Mouse (Mus musculus): ENCODE measurements around the gene Cenpu. TPM values are rescaled to one million over a fixed set of nuclear protein-coding genes. Genes with fewer than 3 reads are reported as not detected.

Cenpu gene
- polyA plus RNA-seq, 3 experiments from 2014 or later: 8.1 to 18.0 (median 9.1) TPM

DNA sequence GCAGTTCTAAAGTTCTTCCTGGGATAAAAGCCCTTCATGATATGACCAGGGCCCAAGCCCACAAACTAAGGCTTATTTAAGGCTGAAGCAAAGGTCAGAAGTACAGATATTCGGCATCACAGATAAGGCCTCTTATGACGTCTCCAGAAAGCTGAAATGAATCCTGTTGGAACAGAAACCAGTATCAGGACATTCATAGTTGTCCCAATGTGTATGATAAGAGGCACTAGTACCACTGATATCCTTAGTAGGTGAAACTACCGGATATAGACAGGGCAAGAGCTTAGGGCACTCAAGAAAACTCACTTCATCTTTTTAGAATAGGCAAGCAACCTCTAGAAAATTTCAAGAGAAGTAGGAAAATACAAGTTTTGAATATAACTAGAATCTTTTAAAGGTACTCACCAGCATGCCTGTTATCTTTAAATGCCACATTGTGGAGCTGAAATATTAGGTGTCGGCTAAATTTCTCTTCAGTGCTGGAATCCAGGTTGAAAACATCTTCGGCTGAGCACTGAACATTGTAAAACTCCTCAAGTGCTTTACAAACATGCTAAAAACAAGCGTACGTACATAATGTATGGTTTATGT, 47.6 kb downstream of the Cenpu start:
- ATAC-seq: no peak

DNA sequence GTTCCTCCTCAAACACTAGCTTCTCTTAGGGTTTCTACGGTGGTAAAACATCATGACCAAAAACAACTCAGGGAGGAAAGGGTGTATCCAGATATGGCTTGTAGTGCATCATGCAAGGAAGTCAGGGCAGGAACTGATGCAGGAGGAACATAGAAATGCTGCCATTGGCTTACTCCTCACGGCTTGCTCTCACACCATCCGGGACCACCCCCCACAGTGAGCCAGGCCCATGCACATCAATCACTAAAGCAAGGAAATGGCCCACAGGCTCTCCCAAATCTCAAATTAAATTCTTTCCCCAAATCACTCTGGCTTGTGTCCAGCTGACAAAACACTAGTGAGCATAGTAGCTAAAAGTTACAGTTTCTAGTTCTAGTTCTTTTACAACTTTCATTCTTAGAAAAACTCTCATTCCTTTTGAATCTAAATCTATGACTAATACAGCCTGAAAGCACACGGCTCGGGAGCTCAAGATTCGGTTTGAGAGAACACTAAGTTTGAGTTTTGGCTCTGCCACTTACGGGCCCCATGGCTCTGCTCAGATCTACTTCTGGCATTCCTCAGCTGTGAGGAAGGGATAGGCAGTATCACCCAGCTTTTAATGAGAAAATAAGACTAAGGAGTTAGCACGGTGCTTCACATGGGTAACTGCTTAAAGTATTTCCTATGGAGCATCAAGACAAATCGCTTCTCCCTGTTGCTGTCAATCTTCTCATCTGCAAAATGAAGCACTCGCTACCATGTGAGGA, 49.3 kb downstream of the Cenpu start:
- no peak for ATAC-seq

DNA sequence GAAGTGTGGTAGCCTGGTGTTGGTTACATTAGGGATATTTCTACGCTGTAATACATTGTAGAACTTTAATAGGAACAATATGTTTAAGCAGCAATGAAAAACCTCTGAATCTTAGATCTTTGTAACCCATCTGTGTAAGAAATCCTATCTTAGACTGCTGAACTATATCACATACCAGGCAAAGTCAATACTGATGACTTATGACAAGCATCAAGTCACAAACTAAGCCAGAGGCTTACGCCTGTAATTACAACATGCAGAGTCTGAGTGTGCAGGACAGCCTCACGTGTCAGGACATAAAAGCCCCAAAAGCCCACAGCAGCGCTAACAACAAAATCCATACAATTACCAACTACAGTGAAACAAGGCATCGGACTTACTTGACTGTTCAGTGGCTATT, 51.8 kb downstream of the Cenpu start:
- no peak for ATAC-seq

DNA sequence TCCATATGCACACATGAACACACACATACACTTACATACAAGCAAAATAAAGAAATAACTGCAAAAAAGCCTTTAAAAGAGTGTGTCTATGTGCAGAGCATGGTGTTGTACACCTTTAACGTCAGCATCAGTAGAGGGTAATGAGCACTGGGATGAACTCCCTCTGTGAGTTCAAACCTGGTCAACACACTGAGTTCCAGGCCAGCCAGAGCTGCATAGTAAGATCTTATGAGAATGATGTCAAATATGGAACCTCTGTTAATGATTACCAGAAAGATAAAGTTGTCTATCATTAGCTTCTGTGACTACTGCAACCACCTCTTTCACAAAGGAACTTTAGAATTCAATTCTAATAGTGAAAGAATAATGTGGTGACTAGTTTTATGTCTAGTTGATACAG, 55.1 kb downstream of the Cenpu start:
- no peak for ATAC-seq

DNA sequence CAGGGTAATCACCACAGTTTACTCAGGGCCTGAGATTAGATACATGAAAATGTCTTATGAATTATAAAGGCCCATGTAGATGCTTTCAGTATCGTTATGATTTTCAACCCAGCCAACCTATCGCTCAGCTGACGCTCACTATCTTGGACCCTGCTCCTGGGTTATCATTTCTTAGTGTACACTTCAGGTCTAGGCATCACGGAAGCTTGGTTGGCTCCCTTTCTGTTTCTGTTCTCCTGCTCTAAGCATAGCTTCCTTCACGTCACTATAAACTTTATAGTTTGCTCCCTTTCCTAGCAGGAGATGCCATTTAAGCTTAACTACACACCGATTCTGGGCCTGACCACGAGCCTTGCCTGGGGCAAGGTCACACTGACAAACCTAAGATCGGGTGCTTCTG, 59.7 kb downstream of the Cenpu start:
- no peak for ATAC-seq

DNA sequence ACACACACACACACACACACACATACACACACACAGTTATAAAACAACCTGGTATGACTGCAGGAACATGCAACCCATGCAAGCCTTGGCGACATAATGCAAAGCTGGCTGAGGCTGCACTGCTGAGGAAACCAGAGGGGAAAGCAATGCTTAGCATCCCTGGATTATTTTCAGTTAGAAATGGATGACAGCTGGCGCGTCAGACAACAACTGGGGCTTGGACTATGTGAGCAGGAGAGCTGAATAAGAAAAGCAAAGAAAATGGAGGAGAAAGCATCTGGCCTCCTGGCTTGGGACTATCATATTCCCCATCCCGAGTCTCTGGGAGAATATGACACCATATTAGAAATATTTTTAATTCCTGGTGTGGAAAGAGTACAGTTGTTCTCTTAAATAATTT, 61.1 kb downstream of the Cenpu start:
- no peak for ATAC-seq

DNA sequence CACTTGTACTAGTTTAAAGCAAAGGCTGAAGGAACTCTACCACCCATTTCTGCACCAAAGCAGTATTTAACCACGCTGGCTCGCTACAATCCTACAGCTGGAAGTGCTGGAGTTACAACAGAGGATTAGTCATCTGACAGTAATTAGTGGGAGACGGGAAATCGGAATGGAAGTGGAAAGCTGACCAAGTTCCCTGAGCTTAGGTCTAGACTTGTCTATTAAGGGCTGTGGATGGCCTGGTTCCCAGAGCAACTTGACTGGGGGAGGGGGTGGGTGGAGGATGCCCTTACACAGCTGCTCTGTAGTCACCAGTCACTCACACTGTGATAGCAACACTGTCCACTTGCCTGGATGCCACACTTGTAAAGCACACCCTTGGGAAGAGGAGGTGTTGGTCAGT, 61.5 kb downstream of the Cenpu start:
- ATAC-seq: no peak

DNA sequence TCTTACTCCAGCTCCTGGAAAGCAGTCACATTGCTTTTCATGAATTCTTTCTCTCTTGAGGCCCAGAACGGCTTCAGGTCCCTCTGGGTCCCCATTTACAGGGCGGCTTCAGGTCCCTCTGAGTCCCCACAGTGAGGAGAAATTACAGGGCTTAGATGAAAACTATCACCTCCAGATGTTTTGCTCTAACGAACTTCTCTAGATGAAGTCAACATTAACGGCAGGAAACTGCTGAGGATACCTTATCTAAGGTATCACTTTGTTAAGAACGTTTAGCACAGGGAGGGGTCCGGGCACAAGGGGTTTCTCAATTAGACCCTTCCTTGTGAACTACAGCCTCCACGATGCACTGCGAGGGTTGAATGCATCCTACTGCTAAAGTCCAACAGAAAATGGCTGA, 64.1 kb downstream of the Cenpu start:
- ATAC-seq: no peak

DNA sequence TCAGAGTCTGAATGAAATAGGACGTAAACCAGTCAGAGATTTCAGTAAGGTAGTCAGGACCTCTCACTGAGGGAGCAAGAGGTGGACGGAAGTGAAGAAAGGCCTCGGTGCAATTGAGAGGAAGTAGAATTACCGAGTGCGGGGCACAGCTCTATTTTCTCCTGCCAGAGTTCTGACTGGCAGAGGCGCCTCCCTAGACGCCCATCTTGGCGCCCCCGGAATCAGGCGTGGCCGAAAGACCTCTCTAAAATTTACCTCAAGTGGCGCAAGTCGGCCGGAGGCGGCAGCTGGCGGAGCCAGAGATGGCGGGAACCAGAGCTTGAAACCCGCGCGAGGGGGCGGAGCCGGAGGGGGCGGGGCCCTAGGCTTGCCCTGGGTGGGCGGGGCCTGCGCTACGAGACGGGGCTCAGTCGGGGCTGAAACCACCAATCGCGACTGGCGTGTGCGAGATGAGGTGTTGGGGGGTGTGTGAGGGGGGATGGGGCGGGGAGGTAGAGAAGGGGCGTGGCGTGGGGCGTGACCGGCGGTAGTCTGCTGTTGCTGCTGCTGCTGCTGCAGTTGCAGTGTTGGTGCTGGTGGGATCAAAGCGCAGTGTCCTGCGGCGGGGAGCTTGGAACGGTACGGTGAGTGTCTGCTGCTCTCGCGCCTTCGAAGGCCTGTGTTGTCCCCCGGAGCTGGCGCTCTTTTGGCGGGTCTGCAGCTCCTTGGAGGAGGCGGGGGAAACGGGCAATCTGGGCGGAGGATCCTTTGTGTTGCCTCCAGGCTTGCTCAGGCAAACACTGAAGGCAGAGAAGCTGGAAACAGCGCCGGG, 65.3 kb downstream of the Cenpu start, which contains the start of the genes Primpol and Casp3:
Gene Primpol (minus strand): TSS at position 334 of the 811 bp plus-strand sequence.
Gene Casp3 (plus strand): TSS at position 413 of the 811 bp plus-strand sequence.
- ATAC-seq: peak; percentile 85

DNA sequence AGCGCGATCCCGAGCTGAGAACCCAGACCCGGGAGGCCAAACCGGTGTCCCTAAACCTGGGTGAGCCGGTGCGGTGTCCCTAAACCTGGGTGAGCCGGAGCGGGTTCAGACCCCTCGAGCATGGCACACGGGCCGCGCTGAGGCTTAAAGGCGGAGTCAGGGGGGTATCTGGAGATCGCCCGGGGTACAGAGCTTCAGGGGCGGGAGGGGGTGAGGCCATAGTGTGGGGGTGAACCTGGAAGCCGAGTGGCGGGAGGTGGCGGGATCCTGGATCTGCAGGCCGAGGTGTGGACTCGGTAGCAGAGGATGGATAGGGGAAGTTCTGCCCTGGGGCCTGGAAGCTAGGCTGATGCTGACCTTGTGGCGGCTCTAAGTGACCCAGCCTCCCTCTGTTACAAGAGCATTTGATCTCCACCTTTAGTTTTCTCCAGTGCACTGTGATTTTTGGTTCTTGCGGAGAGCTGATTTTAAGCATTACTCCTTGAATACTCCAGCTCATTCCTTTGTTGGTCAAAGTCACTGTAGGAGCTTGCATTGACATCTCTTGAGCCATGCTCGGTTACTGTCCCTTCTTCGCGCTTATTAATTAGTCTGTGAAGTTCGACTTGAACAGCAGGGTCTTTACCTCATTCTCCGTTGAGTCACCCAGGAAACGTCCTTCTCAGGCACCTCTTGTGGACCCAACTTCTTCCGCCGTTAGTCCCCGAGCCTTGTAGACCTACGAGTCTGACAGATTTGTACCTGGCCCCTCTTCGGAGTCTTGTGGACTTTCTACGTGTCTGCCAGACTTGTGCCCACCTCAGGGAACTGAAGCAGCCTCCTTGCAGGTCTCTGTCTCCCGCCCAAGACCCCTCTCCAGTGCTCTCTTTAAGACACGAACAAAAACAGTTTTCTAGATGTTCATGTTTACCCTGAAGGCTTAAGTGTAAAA, 66.1 kb downstream of the Cenpu start:
- peak; percentile 26 for ATAC-seq

DNA sequence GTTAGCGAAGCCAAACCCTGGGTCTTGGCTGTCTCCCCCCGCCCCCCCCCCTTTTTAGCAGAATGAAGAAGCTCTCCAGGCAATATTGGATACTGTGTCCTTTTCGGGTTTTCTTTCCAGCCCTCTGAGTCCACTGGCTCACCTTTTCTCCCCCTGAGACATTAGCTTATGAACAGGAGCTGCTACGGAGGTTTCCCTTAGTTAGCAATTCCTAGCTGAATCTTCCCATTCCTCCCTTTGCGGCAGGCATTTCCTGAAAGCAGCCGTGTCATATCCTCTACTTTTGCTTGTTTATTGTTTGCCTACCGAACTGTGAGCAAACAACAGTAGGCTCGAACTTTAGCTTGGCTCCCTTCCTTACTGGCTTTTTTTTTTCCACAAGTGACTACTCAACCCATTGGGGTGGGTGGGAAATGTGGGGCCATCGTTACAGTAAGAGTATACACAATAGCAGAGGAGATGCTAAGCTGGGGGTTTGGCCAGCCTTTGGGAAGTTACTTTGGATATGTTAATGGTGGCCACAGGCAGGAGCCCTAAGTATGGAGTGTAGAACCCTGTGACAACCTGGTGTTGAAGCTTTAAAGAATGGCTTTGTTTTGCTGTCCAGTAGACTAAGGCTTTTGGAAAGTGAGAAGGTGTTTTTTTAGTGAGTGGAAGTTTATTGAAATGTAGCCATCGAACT, 67.0 kb downstream of the Cenpu start:
- ATAC-seq: no peak

DNA sequence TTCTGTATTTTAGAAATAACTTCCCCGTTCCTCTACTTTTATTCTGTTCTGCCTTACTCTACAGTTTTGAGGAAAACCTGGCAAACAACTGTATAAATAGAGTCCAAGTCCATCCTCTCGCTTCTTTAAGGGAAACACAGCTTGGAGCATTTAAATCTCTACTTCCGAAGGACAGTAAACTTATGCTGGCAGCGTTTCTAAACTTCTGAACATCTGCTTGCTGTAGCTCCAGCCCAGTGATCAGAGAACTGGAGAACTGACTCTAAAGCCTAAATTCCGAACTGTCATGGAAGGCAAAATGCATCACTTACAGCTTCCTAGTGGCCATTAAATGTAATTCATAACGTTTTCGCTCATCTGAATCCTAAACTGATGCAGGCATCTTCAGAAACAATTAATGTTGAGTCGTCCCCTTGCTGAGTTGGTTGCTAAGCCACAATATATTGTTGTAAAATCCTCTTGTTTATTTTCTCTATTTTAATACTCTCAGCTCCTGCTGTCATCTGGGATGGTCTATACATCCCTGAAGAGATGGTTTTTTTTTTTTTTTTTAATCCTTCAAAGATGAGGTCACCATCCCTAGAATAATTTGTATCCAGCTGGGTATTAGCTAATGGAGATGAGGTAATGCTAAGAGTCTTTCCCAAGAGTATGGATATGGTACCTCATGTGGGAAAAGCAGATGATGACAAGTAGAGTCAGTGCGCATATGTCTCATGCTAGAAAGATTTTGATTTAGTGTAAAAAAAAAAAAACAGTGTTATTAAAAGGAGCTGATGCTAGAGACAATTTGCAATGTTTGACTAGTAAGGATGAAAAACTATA, 70.8 kb downstream of the Cenpu start:
- ATAC-seq: no peak

DNA sequence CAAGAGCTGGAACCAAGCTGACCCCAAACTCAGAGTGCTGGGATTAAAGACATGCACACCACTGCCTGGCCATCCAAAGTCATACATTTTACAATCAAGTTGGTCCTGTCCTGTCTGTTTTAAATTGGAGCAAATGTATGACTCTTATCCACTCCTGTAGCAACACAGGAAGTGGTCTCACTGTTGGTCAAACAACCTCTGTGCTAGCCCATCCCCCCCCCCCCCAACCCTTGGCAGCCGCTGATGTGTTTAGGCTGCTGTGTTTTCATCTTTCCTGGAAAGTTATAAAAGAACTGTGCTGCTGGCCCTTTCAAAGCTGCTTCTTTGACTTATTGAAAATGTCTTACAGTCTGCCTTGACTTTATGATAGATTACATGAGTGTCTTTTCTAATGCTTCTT, 73.3 kb downstream of the Cenpu start:
- no peak for ATAC-seq

DNA sequence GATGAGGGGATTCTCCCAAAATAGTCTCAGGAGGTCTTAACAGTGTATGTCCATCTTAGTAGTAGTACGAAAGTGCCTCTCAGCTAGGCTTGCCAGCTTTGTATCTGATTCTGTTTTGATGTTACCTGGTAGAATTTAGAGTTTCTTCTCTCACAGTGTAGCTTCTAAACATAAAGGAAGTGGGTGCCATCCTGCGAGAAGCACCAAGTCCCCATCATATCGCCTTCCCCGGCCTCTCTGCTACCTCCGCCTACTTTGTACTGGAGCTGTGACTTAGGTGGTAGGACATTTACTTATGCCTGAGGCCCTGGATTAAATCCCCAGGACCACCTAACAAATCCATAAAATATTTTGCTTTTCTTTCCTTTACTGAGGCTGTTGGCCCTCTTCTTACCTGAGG, 74.8 kb downstream of the Cenpu start:
- peak; percentile 58 for ATAC-seq

DNA sequence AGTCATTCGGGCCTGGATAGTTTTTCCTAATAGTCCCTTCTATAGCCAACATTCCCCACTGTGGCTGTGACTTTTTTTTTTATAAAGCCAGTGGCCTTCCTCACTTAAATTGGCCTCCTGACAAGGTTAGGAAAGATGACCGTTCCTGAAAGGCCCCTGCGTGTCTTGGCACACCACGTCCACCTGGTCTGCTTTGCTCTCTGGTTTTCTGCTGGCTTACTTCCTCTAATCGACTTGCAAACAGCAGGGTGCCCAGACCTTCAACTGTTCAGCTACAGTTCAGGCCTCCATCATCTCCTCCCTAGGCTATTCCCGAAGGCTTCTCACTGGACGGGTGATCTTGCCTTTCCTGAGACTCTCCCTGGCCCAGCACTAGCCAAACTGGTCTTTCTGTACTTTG, 76.1 kb downstream of the Cenpu start:
- no peak for ATAC-seq

DNA sequence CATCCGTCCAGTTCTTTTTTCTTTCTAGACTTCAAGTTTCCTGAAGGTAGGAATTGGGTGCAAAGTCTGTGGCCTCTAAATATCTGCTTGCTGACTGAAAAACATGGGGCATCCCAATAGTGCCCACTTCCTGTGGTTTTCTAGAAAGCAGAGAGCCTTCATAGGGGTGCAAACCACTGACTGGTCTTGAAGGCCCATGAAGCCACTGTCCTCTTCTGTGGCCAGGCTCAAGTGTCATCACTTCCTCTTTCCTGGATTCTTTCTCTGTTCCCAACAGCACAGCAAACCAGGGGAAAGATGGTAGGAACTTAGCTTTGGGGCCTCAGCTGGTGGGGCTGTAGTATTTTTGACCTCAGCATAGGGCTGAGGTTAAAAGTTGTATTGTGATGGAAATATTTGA, 76.8 kb downstream of the Cenpu start:
- no peak for ATAC-seq
